Mouse (Mus musculus) E14TG2a.4 (cell line): ENCODE results near the gene Sh3glb1.

ENCODE experiments used
- CTCF ChIP-seq: conservative IDR thresholded peaks from 2 replicates; pipeline ENCODE4 v1.5.1; 2014; ENCODE audit warnings: low read length
- NANOG ChIP-seq: IDR thresholded peaks from 2 replicates; pipeline ENCODE4 v1.6.1; 2014; ENCODE audit warnings: borderline replicate concordance, low read length, mixed read lengths
- POU5F1 ChIP-seq: IDR thresholded peaks from 2 replicates; pipeline ENCODE4 v1.6.1; 2014; ENCODE audit warnings: low read length, borderline replicate concordance

GRCm38 (mm10) chr3:144715033-144715432 lies 5.1 kb downstream of the Sh3glb1 start:
- TF ChIP-seq CTCF (no peak), NANOG (no peak), POU5F1 (no peak)
